Mouse (Mus musculus) lung, adult 2 months (tissue): ENCODE data around the gene Fkbp8. TPM values are rescaled to one million over a fixed set of nuclear protein-coding genes. Genes with fewer than 3 reads are reported as not detected.

ENCODE experiments used
- DNase-seq: peaks from one replicate; pipeline ENCODE4 v3.0.0; 2022
- H3K4me1 ChIP-seq: fragments of 200-500 bp; 2 replicates; pipeline ENCODE4 v1.6.1; 2011; ENCODE audit warnings: low read length; ENCODE audit not compliant: control insufficient read depth, insufficient read depth
- H3K4me3 ChIP-seq: fragments of 200-500 bp; replicated peaks from 2 replicates; pipeline ENCODE3; 2011; ENCODE audit warnings: low read depth, mild to moderate bottlenecking, control low read depth, low read length; ENCODE audit errors: extremely low read depth
- CTCF ChIP-seq: fragments of 200-500 bp; IDR thresholded peaks from 2 replicates; pipeline ENCODE4 v1.5.1; 2011; ENCODE audit warnings: mild to moderate bottlenecking, low read length, control low read depth; ENCODE audit not compliant: insufficient read depth
- POLR2A ChIP-seq: fragments of 200-500 bp; IDR thresholded peaks from 2 replicates; pipeline ENCODE4 v1.6.1; 2011; ENCODE audit warnings: low read depth, mild to moderate bottlenecking, control low read depth, low read length, borderline replicate concordance; ENCODE audit errors: extremely low read depth
- WGBS: fragments of 180-500 bp; shearing (Covaris S2); methylation state at CpG from one replicate; pipeline ENCODE4 v1.1.7; 2018; 5-methylcytosine and 5-hydroxymethylcytosine counted together
- polyA plus RNA-seq: library from polyadenylated mRNA; depleted of rRNA; stranded (reverse); fragments of >200 nt; gene quantifications from 2 replicates; pipeline ENCODE4 v1.2.3, GENCODE M21; 2012; rRNA removed

The Fkbp8 gene
- 361 and 369 TPM in 2 replicates for polyA plus RNA-seq

DNA sequence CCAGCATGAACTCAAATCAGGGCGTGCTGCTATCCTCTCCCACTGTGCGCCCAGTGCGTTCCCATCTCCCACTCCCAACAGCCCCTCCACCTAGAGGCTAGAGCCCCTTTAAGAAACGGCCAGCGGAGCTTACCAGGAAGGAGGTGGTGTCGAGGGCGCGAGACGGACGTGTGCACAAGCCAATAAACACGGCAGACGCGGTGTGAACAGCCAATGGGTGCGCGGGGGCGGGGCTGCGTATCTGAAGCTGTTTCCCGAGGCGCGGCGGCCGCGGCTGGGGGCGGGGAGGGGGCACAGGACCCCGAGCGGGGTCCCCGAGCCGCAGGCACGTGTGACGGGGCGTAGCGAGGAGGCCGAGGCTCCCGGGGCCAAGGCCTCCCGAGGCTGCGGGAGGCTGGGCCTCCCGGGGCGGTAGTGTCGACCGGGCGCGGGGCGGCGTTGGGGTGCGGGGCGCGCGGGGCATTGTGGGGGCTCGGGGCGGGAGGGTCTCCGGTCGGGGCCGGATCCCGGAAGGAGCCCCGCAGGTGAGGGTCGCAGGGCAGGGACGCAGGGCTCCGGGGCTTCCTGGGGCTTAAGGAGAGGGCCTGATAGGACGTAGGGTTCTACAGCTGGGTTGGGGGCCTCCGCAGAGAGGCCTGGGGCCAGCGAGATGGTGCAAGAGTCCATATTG, at the start of gene Fkbp8, which contains the start of gene Kxd1:
Gene Fkbp8 (plus strand): TSS at position 213 of the 670 bp plus-strand sequence.
Gene Kxd1 (minus strand): TSS at position 445 of the 670 bp plus-strand sequence.
- peak; percentile 99 for DNase-seq
- peak within 1 kb of the TSS; percentile 97 for H3K4me3 ChIP-seq
- 1% methylated on average over 59 of the region's 61 CpGs for WGBS
- H3K4me1 ChIP-seq: peaks cover 8% of the 10 kb centered on the region
- TF ChIP-seq POLR2A: peak; percentile 65; the same call in 1 of the 2 replicates
- TF ChIP-seq CTCF: no peak

DNA sequence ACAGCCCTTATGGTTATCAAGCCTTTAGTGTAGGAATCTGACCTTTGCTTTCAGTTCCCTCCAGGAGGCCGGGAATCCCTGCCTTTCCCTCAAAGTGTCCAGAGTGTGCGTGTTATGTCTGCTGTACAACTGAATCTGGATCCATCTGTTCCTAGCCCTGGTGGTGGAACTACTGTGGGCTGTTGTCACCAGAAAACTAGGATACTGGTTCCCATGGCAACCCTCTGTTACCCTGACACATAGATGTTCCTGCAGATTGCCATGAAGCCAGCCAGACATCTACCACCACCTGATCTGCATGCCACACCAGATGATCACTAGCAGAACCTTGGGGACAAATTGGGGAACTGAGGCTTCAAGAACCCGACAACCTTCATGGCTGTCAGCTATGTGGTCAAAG, 45.6 kb upstream of the Fkbp8 start:
- no peak overlapping the region for H3K4me3 ChIP-seq
- no peak for DNase-seq
- no peaks in the 10 kb centered on the region for H3K4me1 ChIP-seq
- 79% methylated on average over 3 of the region's 3 CpGs for WGBS
- no peak for TF ChIP-seq POLR2A
- TF ChIP-seq CTCF: no peak

DNA sequence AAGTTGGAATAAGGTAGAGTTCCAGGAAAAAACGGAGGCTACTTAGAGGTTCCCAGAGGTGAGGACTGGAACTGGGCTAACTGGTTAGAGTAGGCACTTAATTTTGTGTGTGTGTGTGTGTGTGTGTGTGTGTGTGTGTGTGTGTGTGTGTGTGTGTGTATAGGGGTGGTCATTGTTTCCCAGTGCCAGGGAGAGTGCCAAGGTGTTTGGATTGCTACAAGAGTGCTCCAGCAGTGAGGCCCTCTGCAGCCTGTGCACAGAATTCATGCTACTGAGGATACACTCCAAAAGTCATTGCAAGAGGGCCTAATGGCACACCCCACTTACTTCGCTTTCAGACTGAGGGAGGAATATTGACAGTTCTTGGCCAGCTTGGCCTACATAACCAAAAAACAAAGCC, 44.6 kb upstream of the Fkbp8 start:
- WGBS: 55% methylated on average over 2 of the region's 2 CpGs
- no peak for TF ChIP-seq CTCF
- TF ChIP-seq POLR2A: no peak
- no peak for DNase-seq

DNA sequence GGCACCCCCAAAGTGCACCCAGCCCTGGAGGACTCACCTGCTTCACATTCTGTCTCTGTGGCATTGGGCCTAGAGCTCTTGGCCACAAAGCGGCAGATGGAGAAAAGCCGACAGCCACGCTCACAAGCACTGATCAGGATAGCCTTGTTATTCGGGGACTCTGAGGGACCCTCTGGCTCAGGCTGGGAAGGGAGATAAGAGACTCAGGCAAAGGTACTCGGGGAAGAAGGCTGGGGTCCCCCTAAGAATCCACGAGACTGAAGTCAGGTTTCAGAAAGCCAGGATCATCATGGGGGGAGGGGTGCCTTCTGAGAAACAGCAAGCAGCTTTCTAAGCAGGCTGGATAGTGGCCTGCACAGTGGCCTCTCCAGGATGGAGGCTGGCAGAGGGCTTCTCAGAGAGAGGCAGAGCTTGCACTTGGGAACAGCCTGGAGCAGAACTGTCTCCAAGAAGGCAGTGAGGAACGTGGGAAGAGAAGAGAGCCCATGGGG, 41.3 kb upstream of the Fkbp8 start:
- WGBS: 59% methylated on average over 7 of the region's 7 CpGs
- TF ChIP-seq POLR2A: no peak
- no peak for TF ChIP-seq CTCF

More for the DNA sequence above, 44.6 kb upstream of the Fkbp8 start:
- Histone ChIP-seq H3K4me3 (no peak overlapping the region), H3K4me1 (peaks cover 2% of the 10 kb centered on the region)

GRCm38 (mm10) chr8:70486941-70487520, 40.5 kb upstream of the Fkbp8 start, which contains the start of gene Tmem59l:
TSS of gene Tmem59l (minus strand) at chr8:70487358.
- WGBS: 20% methylated on average over 33 of the region's 33 CpGs
- TF ChIP-seq CTCF: no peak
- no peak for DNase-seq
- Histone ChIP-seq H3K4me3 (no peak within 1 kb of the TSS), H3K4me1 (peaks cover 13% of the 10 kb centered on the region)

More for the DNA sequence above, 41.3 kb upstream of the Fkbp8 start:
- DNase-seq: no peak
- Histone ChIP-seq H3K4me3 (no peak overlapping the region), H3K4me1 (peaks cover 13% of the 10 kb centered on the region)

DNA sequence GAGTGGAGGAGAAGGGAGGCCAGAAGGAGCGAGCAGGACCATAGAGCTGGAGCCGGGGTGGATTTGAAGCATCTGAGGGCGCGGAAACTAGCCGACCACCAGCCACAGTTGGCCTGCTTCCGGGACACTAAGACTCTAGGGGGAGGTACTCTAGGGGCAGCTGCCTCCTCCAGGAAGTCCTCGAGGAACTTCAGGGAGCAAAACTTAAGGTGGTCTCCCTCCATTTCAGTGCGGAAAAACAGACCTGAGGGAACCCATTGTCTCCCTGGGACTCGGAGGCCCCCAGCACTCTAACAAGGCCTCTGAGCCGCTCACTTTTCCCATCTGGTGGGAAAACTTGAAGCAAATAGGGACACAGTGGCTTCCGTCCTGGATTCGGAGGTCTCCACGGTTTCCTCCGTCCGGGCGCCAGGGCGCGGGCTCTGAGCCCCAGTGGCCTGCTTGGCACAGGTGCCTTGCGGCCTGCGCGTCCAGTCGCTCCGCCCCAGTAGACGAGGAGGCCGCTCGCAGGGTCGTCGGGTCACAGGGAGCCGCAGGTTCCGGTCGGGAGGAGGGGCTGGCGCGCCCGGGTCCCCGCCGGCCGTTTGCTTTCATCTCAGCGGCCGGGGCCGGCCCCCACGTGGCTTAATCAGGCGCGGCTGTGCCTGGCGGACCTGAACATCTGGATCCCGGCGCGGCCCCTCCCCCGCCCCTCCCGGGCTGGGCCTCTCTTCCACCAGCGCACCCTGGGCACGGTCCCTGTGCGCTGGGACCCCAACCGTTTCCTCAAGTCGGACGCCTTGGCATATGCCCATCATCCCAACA, 39.3 kb upstream of the Fkbp8 start:
- TF ChIP-seq CTCF (no peak), POLR2A (no peak)
- peak; percentile 63 for DNase-seq
- no peak overlapping the region for H3K4me3 ChIP-seq
- H3K4me1 ChIP-seq: peaks cover 13% of the 10 kb centered on the region
- 6% methylated on average over 54 of the region's 55 CpGs for WGBS

DNA sequence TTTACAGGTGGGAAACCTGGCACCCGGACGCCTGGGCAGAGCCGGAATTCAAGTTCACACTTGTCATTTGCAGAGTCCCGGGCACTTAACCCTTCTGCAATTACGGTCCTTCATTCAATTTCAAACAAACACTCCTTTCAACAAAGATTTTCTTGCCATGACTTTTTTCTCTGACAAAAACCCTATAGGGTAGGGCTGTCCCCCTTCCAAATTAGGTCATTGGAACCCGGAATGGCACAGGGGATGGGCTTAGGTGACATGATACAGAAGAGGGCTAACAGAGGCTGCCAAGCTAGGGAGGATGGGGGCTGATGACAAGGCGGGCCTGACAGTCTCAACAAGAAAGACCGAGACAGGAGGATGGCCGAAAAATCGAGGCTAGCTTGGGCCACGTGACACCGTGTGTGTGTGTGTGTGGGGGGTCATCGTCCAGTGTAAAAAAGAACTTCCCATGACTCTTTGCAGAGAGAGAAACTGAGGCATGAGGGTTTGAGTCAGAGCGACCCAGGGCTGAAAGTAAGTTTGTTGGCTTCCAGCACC, 38.5 kb upstream of the Fkbp8 start:
- no peak for DNase-seq
- TF ChIP-seq POLR2A (no peak), CTCF (no peak)
- 6% methylated on average over 14 of the region's 14 CpGs for WGBS
- peaks cover 16% of the 10 kb centered on the region for H3K4me1 ChIP-seq
- no peak overlapping the region for H3K4me3 ChIP-seq

DNA sequence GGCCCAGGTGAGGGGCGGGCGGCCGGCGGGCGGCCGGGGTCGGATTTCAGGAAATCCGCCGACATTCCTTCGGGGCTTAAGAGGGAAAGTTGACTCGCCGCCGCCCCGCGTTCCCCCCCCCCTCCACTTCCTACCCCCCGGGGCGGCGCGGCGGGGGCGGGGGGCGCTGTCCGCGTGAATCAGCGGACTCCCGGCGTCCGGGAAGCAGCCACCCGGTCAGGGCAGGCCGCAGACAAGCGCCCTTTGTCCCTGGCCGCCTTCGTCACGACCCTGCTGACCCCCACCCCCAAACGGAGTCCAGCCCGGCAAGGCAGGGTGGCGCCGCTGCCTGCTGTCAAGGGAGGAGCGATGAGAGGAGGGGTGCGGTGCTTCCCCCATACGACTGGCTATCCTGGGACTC, 37.9 kb upstream of the Fkbp8 start:
- WGBS: 2% methylated on average over 38 of the region's 41 CpGs
- TF ChIP-seq CTCF (no peak), POLR2A (no peak)
- Histone ChIP-seq H3K4me3 (peak overlapping the region; percentile 27), H3K4me1 (peaks cover 16% of the 10 kb centered on the region)
- no peak for DNase-seq
